Mouse (Mus musculus) heart, postnatal 0 days (tissue): Measurements from ENCODE around the gene H2-Oa. TPM values are rescaled to one million over a fixed set of nuclear protein-coding genes. Genes with fewer than 3 reads are reported as not detected.

Experiments used
- ATAC-seq: fragments of 200-750 bp; cut with Nextera tagmentation; 2 replicates; pipeline ENCODE4 v1.8.0; 2017; ENCODE audit warnings: low read depth, moderate number of reproducible peaks, moderate library complexity; ENCODE audit not compliant: insufficient read depth
- DNase-seq: peaks from one replicate; pipeline ENCODE4 v3.0.0-alpha.2; 2016; ENCODE audit warnings: low spot score
- H3K27ac ChIP-seq: fragments of 300-500 bp; sonication (generic); 2 replicates; pipeline ENCODE4 v1.5.1; 2014; ENCODE audit warnings: low read depth, mild to moderate bottlenecking
- H3K27me3 ChIP-seq: fragments of 300-500 bp; sonication (generic); 2 replicates; pipeline ENCODE4 v1.6.1; 2014; ENCODE audit warnings: low read length, mixed read lengths; ENCODE audit not compliant: control insufficient read depth, insufficient read depth
- H3K36me3 ChIP-seq: fragments of 300-500 bp; sonication (generic); replicated peaks from 2 replicates; pipeline ENCODE4 v1.6.1; 2014; ENCODE audit warnings: low read length, mixed read lengths; ENCODE audit not compliant: control insufficient read depth, insufficient read depth
- H3K4me1 ChIP-seq: fragments of 300-500 bp; sonication (generic); 2 replicates; pipeline ENCODE4 v1.6.1; 2014; ENCODE audit warnings: antibody characterized with exemption; ENCODE audit not compliant: control insufficient read depth, insufficient read depth
- H3K4me2 ChIP-seq: fragments of 300-500 bp; sonication (generic); 2 replicates; pipeline ENCODE4 v1.6.1; 2014; ENCODE audit warnings: low read depth, mild to moderate bottlenecking, low read length, moderate library complexity
- H3K4me3 ChIP-seq: fragments of 300-500 bp; sonication (generic); 2 replicates; pipeline ENCODE4 v1.5.1; 2014; ENCODE audit warnings: low read depth, low read length
- H3K9ac ChIP-seq: fragments of 300-500 bp; sonication (generic); replicated peaks from 2 replicates; pipeline ENCODE4 v1.6.1; 2014; ENCODE audit warnings: low read depth, low read length, mixed read lengths
- H3K9me3 ChIP-seq: fragments of 300-500 bp; sonication (generic); replicated peaks from 2 replicates; pipeline ENCODE4 v1.6.1; 2016; ENCODE audit warnings: low read length; ENCODE audit not compliant: control insufficient read depth
- CTCF ChIP-seq: IDR thresholded peaks from 2 replicates; pipeline ENCODE4 v1.5.1; 2016; ENCODE audit warnings: antibody characterized with exemption, control low read depth, low read depth
- EP300 ChIP-seq: IDR thresholded peaks from 2 replicates; pipeline ENCODE4 v1.6.1; 2016; ENCODE audit warnings: antibody characterized with exemption, low read depth
- WGBS: fragments of 180-500 bp; shearing (Covaris S2); extraction: QIAGEN DNeasy Blood & Tissue Kit; methylation state at CpG from one replicate; pipeline ENCODE4 v1.1.7; 2014; 5-methylcytosine and 5-hydroxymethylcytosine counted together
- polyA plus RNA-seq: library from polyadenylated mRNA; unstranded; fragments of >200 nt; fragmentation: Nextera tagmentation; extraction: Ambion mirVana; gene quantifications from 2 replicates; pipeline ENCODE4 v1.2.1, GENCODE M21; 2015
- total RNA-seq: library from RNA; depleted of rRNA; stranded (reverse); fragments of >200 nt; gene quantifications from 2 replicates; pipeline ENCODE4 v1.2.3, GENCODE M21; 2014; ENCODE audit warnings: low replicate concordance

H2-Oa gene
- total and polyA plus RNA-seq, 2 experiments from 2014 or later: not detected

GRCm38 (mm10) chr17:34072091-34072490 lies 20.0 kb upstream of the H2-Oa start:
- no peaks in the 10 kb centered on the region for H3K9me3 ChIP-seq
- 60% methylated on average over 5 of the region's 5 CpGs for WGBS
- no peak overlapping the region for H3K4me2 ChIP-seq
- H3K9ac ChIP-seq: no peak overlapping the region
- H3K27ac ChIP-seq: no peak overlapping the region
- H3K27me3 ChIP-seq: peaks cover 25% of the 10 kb centered on the region
- no peak overlapping the region for H3K4me3 ChIP-seq
- no peak for TF ChIP-seq CTCF
- no peak for TF ChIP-seq EP300
- ATAC-seq: no peak
- no peaks in the 10 kb centered on the region for H3K36me3 ChIP-seq
- DNase-seq: no peak
- H3K4me1 ChIP-seq: no peaks in the 10 kb centered on the region

GRCm38 (mm10) chr17:34075271-34075670 lies 16.9 kb upstream of the H2-Oa start:
- Histone ChIP-seq H3K4me2 (no peak overlapping the region), H3K27ac (no peak overlapping the region), H3K36me3 (no peaks in the 10 kb centered on the region), H3K4me1 (no peaks in the 10 kb centered on the region), H3K4me3 (no peak overlapping the region), H3K27me3 (peaks cover 28% of the 10 kb centered on the region), H3K9me3 (no peaks in the 10 kb centered on the region), H3K9ac (no peak overlapping the region)
- TF ChIP-seq CTCF (peak; percentile 62), EP300 (no peak)
- DNase-seq (no peak), ATAC-seq (no peak)
- whole genome bisulfite sequencing: 38% methylated on average over 7 of the region's 7 CpGs

- no peaks in the 10 kb centered on the region for H3K9me3 ChIP-seq
- H3K4me1 ChIP-seq: no peaks in the 10 kb centered on the region
- H3K9ac ChIP-seq: no peak overlapping the region
- ATAC-seq (no peak), DNase-seq (peak; percentile 66)
- peaks cover 25% of the 10 kb centered on the region for H3K27me3 ChIP-seq
- 1% methylated on average over 9 of the region's 9 CpGs for WGBS
- no peak overlapping the region for H3K27ac ChIP-seq
- H3K36me3 ChIP-seq: no peaks in the 10 kb centered on the region
- H3K4me2 ChIP-seq: no peak overlapping the region
- TF ChIP-seq EP300: no peak
- TF ChIP-seq CTCF: peak; percentile 75
- no peak overlapping the region for H3K4me3 ChIP-seq
Observed at GRCm38 (mm10) chr17:34077549-34077948, 14.6 kb upstream of the H2-Oa start.

- WGBS: 61% methylated on average over 4 of the region's 4 CpGs
- Histone ChIP-seq H3K4me1 (no peaks in the 10 kb centered on the region), H3K4me2 (no peak overlapping the region), H3K36me3 (no peaks in the 10 kb centered on the region), H3K27me3 (peaks cover 31% of the 10 kb centered on the region), H3K4me3 (no peak overlapping the region), H3K27ac (no peak overlapping the region), H3K9ac (no peak overlapping the region), H3K9me3 (no peaks in the 10 kb centered on the region)
- DNase-seq (no peak), ATAC-seq (no peak)
- no peak for TF ChIP-seq CTCF
- TF ChIP-seq EP300: no peak
Observed at GRCm38 (mm10) chr17:34078148-34078547, 14.0 kb upstream of the H2-Oa start.

- DNase-seq (no peak), ATAC-seq (no peak)
- WGBS: 87% methylated on average over 11 of the region's 11 CpGs
- Histone ChIP-seq H3K4me2 (no peak overlapping the region), H3K27me3 (peaks cover 32% of the 10 kb centered on the region), H3K27ac (no peak overlapping the region), H3K4me1 (no peaks in the 10 kb centered on the region), H3K36me3 (no peaks in the 10 kb centered on the region), H3K9me3 (no peaks in the 10 kb centered on the region), H3K4me3 (no peak overlapping the region), H3K9ac (no peak overlapping the region)
- TF ChIP-seq CTCF: no peak
- TF ChIP-seq EP300: no peak
Observed at GRCm38 (mm10) chr17:34079002-34079401, 13.1 kb upstream of the H2-Oa start.

GRCm38 (mm10) chr17:34079621-34080020 lies 12.5 kb upstream of the H2-Oa start:
- WGBS: 22% methylated on average over 5 of the region's 5 CpGs
- DNase-seq: peak; percentile 76

More at GRCm38 (mm10) chr17:34079621-34080020, 12.5 kb upstream of the H2-Oa start:
- Histone ChIP-seq H3K4me3 (no peak overlapping the region), H3K27me3 (peaks cover 37% of the 10 kb centered on the region), H3K9me3 (no peaks in the 10 kb centered on the region), H3K36me3 (no peaks in the 10 kb centered on the region), H3K27ac (no peak overlapping the region), H3K4me1 (no peaks in the 10 kb centered on the region), H3K4me2 (no peak overlapping the region), H3K9ac (no peak overlapping the region)
- peak; percentile 57 for ATAC-seq
- TF ChIP-seq CTCF: no peak
